Mouse (Mus musculus): ENCODE results near the gene Hist1h4c. TPM values are rescaled to one million over a fixed set of nuclear protein-coding genes. Genes with fewer than 3 reads are reported as not detected.

Gene Hist1h4c
- total RNA-seq, 2 experiments from 2014 or later: 94.2 to 99.8 TPM

GRCm38 (mm10) chr13:23682623-23682946, 15.7 kb downstream of the Hist1h4c start:
- DNase-seq: no peak
- intact Hi-C loops (cut with DNase I; ENCODE audit: low total_unique reads): no loop called here

GRCm38 (mm10) chr13:23681990-23682582, 16.2 kb downstream of the Hist1h4c start:
- intact Hi-C loops (cut with DNase I; ENCODE audit: low total_unique reads): no loop called here

GRCm38 (mm10) chr13:23662536-23662935, 35.7 kb downstream of the Hist1h4c start:
- DNase-seq: no peak
- intact Hi-C loops (cut with DNase I; ENCODE audit: low total_unique reads): no loop called here

More at GRCm38 (mm10) chr13:23681990-23682582, 16.2 kb downstream of the Hist1h4c start:
- DNase-seq: no peak

- no peak for DNase-seq
- intact Hi-C loops (cut with DNase I; ENCODE audit: low total_unique reads): no loop called here
These were observed 38.5 kb downstream of the Hist1h4c start for GRCm38 (mm10) chr13:23659636-23660366.

Small RNAs within 50 kb of the gene (microRNA-seq; reads per million reads assigned to microRNA genes)
- gene Gm44314 (0 reads per million in 2 experiments), gene Gm44350 (0 reads per million in 2 experiments)

Other genes starting within 250 kb of the Hist1h4c start
- not detected for gene Btn1a1, start 232.6 kb downstream of the Hist1h4c start, total RNA-seq (2021)
- gene Btn2a2, start 209.6 kb downstream of the Hist1h4c start, total RNA-seq (2021): not detected
- gene Hist1h4h, start 167.4 kb downstream of the Hist1h4c start, total RNA-seq (2021): 100 to 1,000 TPM; 281 to 294 TPM
- 10 to 100 TPM; 61.2 to 77.1 TPM for gene Hist1h2af, start 164.5 kb downstream of the Hist1h4c start, total RNA-seq (2021)
- gene Hist1h3g, start 163.0 kb downstream of the Hist1h4c start, total RNA-seq (2021): 10 to 100 TPM; 19.9 to 21.2 TPM
- gene Hist1h2bh, start 155.1 kb downstream of the Hist1h4c start, total RNA-seq (2021): 1 to 10 TPM; 5.5 to 5.7 TPM
- gene Hist1h3f, start 154.4 kb downstream of the Hist1h4c start, total RNA-seq (2021): 10 to 100 TPM; 24.2 to 25.2 TPM
- gene Hist1h4f, start 146.8 kb downstream of the Hist1h4c start, total RNA-seq (2021): 100 to 1,000 TPM; 118 to 120 TPM
- 1 to 10 TPM; 8.2 to 9.3 TPM for gene Hist1h1d, start 145.2 kb downstream of the Hist1h4c start, total RNA-seq (2021)
- gene Hist1h3e, start 136.1 kb downstream of the Hist1h4c start, total RNA-seq (2021): 10 to 100 TPM; 54.8 to 55.8 TPM
- 10 to 100 TPM; 15.2 to 16.6 TPM for gene Hist1h2ae, start 127.2 kb downstream of the Hist1h4c start, total RNA-seq (2021)
- 100 to 1,000 TPM; 102 to 113 TPM for gene Hist1h2bg, start 127.1 kb downstream of the Hist1h4c start, total RNA-seq (2021)
- 10 to 100 TPM; 47.0 to 49.6 TPM for gene Hist1h2bf, start 124.3 kb downstream of the Hist1h4c start, total RNA-seq (2021)
- 10 to 100 TPM; 13.9 to 14.8 TPM for gene Hist1h2ad, start 124.1 kb downstream of the Hist1h4c start, total RNA-seq (2021)
- 10 to 100 TPM; 13.5 to 15.2 TPM for gene Hist1h3d, start 122.7 kb downstream of the Hist1h4c start, total RNA-seq (2021)
- gene Hist1h4d, start 116.9 kb downstream of the Hist1h4c start, total RNA-seq (2021): 10 to 100 TPM; 88.4 to 95.8 TPM
- gene Hist1h2be, start 77.3 kb downstream of the Hist1h4c start, total RNA-seq (2021): 10 to 100 TPM; 25.3 to 25.8 TPM
- gene Hist1h1e, start 75.9 kb downstream of the Hist1h4c start, total RNA-seq (2021): 100 to 1,000 TPM in 1 of 2 experiments, 10 to 100 TPM in 1; 91.2 to 121 TPM
- 1 to 10 TPM; 3.1 to 3.7 TPM for gene Hist1h2ac, start 14.5 kb downstream of the Hist1h4c start, total RNA-seq (2021)
- gene Hist1h2bc, start 14.3 kb downstream of the Hist1h4c start, total RNA-seq (2021): 10 to 100 TPM; 75.5 to 80.0 TPM
- gene Hist1h1t, start 2.6 kb downstream of the Hist1h4c start, total RNA-seq (2021): not detected
- gene Hfe, start 12.4 kb upstream of the Hist1h4c start, total RNA-seq (2021): 10 to 100 TPM; 15.3 to 17.6 TPM
- 100 to 1,000 TPM; 258 to 269 TPM for gene Hist1h1c, start 40.4 kb upstream of the Hist1h4c start, total RNA-seq (2021)
- 10 to 100 TPM; 31.6 to 33.2 TPM for gene Hist1h3c, start 47.1 kb upstream of the Hist1h4c start, total RNA-seq (2021)
- gene Hist1h2bb, start 48.3 kb upstream of the Hist1h4c start, total RNA-seq (2021): 10 to 100 TPM; 42.8 to 44.6 TPM
- gene Hist1h2ab, start 52.7 kb upstream of the Hist1h4c start, total RNA-seq (2021): 10 to 100 TPM; 67.6 to 81.2 TPM
- gene Hist1h3b, start 53.8 kb upstream of the Hist1h4c start, total RNA-seq (2021): 10 to 100 TPM; 86.8 to 91.4 TPM
- gene Hist1h4b, start 58.6 kb upstream of the Hist1h4c start, total RNA-seq (2021): 10 to 100 TPM; 56.8 to 62.2 TPM
- 10 to 100 TPM; 55.4 to 68.5 TPM for gene Hist1h4a, start 62.8 kb upstream of the Hist1h4c start, total RNA-seq (2021)
- 10 to 100 TPM; 70.9 to 73.7 TPM for gene Hist1h3a, start 63.9 kb upstream of the Hist1h4c start, total RNA-seq (2021)
- gene Hist1h1a, start 65.2 kb upstream of the Hist1h4c start, total RNA-seq (2021): 10 to 100 TPM; 45.7 to 47.5 TPM
- gene Trim38, start 71.5 kb upstream of the Hist1h4c start, total RNA-seq (2021): not detected
- gene Slc17a2, start 108.5 kb upstream of the Hist1h4c start, total RNA-seq (2021): not detected
- not detected for gene Slc17a3, start 141.0 kb upstream of the Hist1h4c start, total RNA-seq (2021)
- gene Slc17a1, start 169.3 kb upstream of the Hist1h4c start, total RNA-seq (2021): not detected
- gene Slc17a4, start 216.6 kb upstream of the Hist1h4c start, total RNA-seq (2021): not detected
- gene Hist1h2ba, start 235.7 kb upstream of the Hist1h4c start, total RNA-seq (2021): not detected
- not detected for gene Hist1h2aa, start 236.0 kb upstream of the Hist1h4c start, total RNA-seq (2021)

Data from gastrocnemius, postnatal 14 days (tissue).